8 mouse cellular contexts compared by ENCODE assay signal in the genomic region with DNA sequence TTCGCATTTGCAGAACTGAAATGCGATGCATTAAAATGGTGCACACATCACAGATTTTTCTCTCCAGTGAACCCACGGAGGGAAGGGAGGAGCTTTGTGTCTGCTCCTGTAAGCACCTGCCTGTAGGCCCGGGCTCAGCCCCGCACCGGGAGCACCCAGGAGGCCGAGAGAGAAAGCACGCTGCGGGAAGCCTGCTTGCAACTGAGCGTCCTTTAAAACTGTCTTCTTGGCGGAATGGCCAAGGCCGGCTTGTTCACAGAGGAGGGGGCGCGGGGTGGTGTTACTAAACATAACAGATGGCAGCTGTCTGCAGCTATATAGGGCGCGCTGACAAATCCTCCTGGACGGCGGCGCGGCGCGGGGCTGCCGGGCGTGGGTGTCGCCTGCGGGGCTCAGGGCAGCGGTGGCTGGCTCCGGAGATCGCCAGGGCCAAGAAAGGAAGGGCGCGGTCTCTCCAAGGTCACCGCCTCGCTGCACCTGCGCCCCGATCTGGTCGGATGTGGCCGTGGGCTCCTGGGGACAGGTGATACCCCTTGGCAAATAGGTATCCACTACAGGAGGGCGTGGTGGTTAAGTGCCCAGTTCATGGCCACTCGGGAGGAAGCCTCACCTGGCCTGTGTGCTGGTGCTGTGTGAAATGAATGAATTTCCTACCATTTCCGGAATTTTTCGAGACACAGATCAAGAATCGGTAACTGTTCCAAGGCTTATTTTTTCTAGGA.
DNase-seq lines count a peak whose midpoint lies in the region; ATAC-seq and TF ChIP-seq lines count a peak whose summit lies in the region.

No protein-coding gene starts in this region.

- TF ChIP-seq POLR2A in kidney, adult 2 months (IDR thresholded peaks at IDR 0.05; ENCODE audit: low read depth, low read length), result no peak

- TF ChIP-seq CTCF in kidney, adult 2 months (conservative IDR thresholded peaks at IDR 0.05; ENCODE audit: insufficient read depth, insufficient read length, low read depth, low read length), result no peak

- H3K36me3 ChIP-seq in kidney, adult 2 months (ENCODE audit: control insufficient read depth, insufficient read depth, low read length), result no peaks in the 10 kb centered on the region
- H3K36me3 ChIP-seq in intestine, embryonic 16.5 days (ENCODE audit: control insufficient read depth, insufficient read depth, low read length), result no peaks in the 10 kb centered on the region
- no peaks in the 10 kb centered on the region for H3K36me3 ChIP-seq in limb, embryonic 12.5 days
- H3K36me3 ChIP-seq in neural tube, embryonic 15.5 days, result no peaks in the 10 kb centered on the region

- WGBS in kidney, adult 2 months, result 7% methylated on average over 42 of the region's 42 CpGs
- WGBS in intestine, embryonic 16.5 days, result 6% methylated on average over 42 of the region's 42 CpGs
- 10% methylated on average over 31 of the region's 42 CpGs for WGBS in limb, embryonic 12.5 days
- 6% methylated on average over 42 of the region's 42 CpGs for WGBS in neural tube, embryonic 15.5 days

- no peaks in the 10 kb centered on the region for H3K27me3 ChIP-seq in kidney, adult 2 months (replicated peaks; ENCODE audit: control insufficient read depth, insufficient read depth, low read length)
- H3K27me3 ChIP-seq in intestine, embryonic 16.5 days (replicated peaks; ENCODE audit: control insufficient read depth, insufficient read depth, low read length), result no peaks in the 10 kb centered on the region; the same call in 1 of the 2 replicates
- H3K27me3 ChIP-seq in limb, embryonic 12.5 days, result peaks cover 50% of the 10 kb centered on the region
- peaks cover 8% of the 10 kb centered on the region; the same call in 1 of the 2 replicates for H3K27me3 ChIP-seq in neural tube, embryonic 15.5 days (replicated peaks)

- no peaks in the 10 kb centered on the region for H3K9me3 ChIP-seq in intestine, embryonic 16.5 days (ENCODE audit: control insufficient read depth, low read length)
- no peaks in the 10 kb centered on the region for H3K9me3 ChIP-seq in limb, embryonic 12.5 days
- H3K9me3 ChIP-seq in neural tube, embryonic 15.5 days (replicated peaks), result no peaks in the 10 kb centered on the region

- peak overlapping the region; percentile 61 for H3K9ac ChIP-seq in intestine, embryonic 16.5 days (ENCODE audit: low read depth, low read length)
- H3K9ac ChIP-seq in limb, embryonic 12.5 days (replicated peaks), result no peak overlapping the region; the same call in 1 of the 2 replicates
- H3K9ac ChIP-seq in neural tube, embryonic 15.5 days (replicated peaks), result peak overlapping the region; percentile 51

- H3K27ac ChIP-seq in kidney, adult 2 months (ENCODE audit: insufficient read depth, low read depth, low read length), result no peak overlapping the region
- H3K27ac ChIP-seq in intestine, embryonic 16.5 days (ENCODE audit: low read length), result no peak overlapping the region
- H3K27ac ChIP-seq in limb, embryonic 12.5 days, result no peak overlapping the region
- peak overlapping the region; percentile 65 for H3K27ac ChIP-seq in neural tube, embryonic 15.5 days (replicated peaks)

- H3K4me2 ChIP-seq in intestine, embryonic 16.5 days (ENCODE audit: low read depth, low read length), result peak overlapping the region; percentile 82
- peak overlapping the region; percentile 57 for H3K4me2 ChIP-seq in limb, embryonic 12.5 days
- peak overlapping the region; percentile 81 for H3K4me2 ChIP-seq in neural tube, embryonic 15.5 days

- H3K4me3 ChIP-seq in kidney, adult 2 months (ENCODE audit: insufficient read depth, low read depth, low read length), result peak overlapping the region; percentile 15; the same call in 1 of the 2 replicates
- peak overlapping the region; percentile 43 for H3K4me3 ChIP-seq in intestine, embryonic 16.5 days (ENCODE audit: low read length)
- H3K4me3 ChIP-seq in limb, embryonic 12.5 days (replicated peaks), result peak overlapping the region; percentile 34
- peak overlapping the region; percentile 42 for H3K4me3 ChIP-seq in neural tube, embryonic 15.5 days (replicated peaks)

- ATAC-seq in intestine, embryonic 16.5 days, result peak; percentile 36; the same call in 1 of the 2 replicates
- peak; percentile 20; the same call in 1 of the 2 replicates for ATAC-seq in limb, embryonic 12.5 days (ENCODE audit: insufficient number of reproducible peaks, insufficient read depth, low FRiP score, low TSS enrichment, low read depth)
- peak; percentile 80 for ATAC-seq in neural tube, embryonic 15.5 days (ENCODE audit: low FRiP score)

- DNase-seq in kidney, adult 2 months, result peak; percentile 10
- DNase-seq in kidney, adult 11 months, result no peak
- DNase-seq in cerebellum, postnatal 10 days, result peak; percentile 81
- DNase-seq in frontal cortex, postnatal 36 days (ENCODE audit: low spot score in 2 of 2), result peak; percentile 84 to 89
- no peak for DNase-seq in urinary bladder, postnatal 25 days (ENCODE audit: low spot score)

- H3K4me1 ChIP-seq in kidney, adult 2 months (ENCODE audit: control insufficient read depth, insufficient read depth, low read length), result no peaks in the 10 kb centered on the region
- H3K4me1 ChIP-seq in intestine, embryonic 16.5 days (ENCODE audit: control insufficient read depth, insufficient read depth, low read length), result peaks cover 8% of the 10 kb centered on the region; the same call in 1 of the 2 replicates
- H3K4me1 ChIP-seq in limb, embryonic 12.5 days (replicated peaks), result peaks cover 6% of the 10 kb centered on the region
- peaks cover 9% of the 10 kb centered on the region for H3K4me1 ChIP-seq in neural tube, embryonic 15.5 days

Comparison
In these comparisons a context has a peak if more than half of its experiments do, and no peak if none do; other contexts are left out.
1. DNase-seq: peak in kidney, adult 2 months (single experiment), cerebellum, postnatal 10 days (2 of 2) and frontal cortex, postnatal 36 days (2 of 2); none in kidney, adult 11 months (single experiment) and urinary bladder, postnatal 25 days (single experiment).
2. ATAC-seq: peak in every context shown above with its lines; median percentile 80 in neural tube, embryonic 15.5 days; 36 in intestine, embryonic 16.5 days; 20 in limb, embryonic 12.5 days.
3. Peak in every context shown above with its lines, with median percentiles within 50 percentile points of each other: H3K4me3 ChIP-seq and H3K4me2 ChIP-seq.